In the genomic region with DNA sequence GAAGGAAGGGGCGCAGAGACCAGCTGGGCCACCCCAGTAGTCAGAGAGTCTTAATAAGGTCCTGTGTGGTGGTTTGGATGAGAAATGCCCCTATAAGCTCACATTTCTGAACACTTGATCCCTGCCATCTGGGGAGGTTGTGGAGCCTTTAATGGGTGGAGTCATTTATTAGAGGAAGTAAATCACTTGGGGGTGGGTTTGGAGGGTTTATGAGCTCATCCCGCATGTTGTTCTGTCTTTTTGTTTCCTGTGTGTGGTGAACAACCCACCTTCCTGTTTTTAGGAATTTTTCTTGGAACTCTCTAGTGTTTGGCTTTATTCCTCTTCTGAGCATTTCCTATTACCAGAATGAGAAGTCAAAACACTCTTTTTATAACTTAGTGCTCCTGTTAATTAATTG, we compare ENCODE assay signal across 16 mouse cellular contexts.
"Had no signal": no experiment of that assay in that cellular context is flagged by ENCODE, and none has a peak within 500 bp of the region (broad histone marks: within the 10 kb centered on the region; RNA-seq: fewer than 3 reads in every experiment).

No protein-coding gene starts in this region.

- H3K4me2 ChIP-seq: limb, embryonic 13.5 days; liver, embryonic 12.5 days; liver, embryonic 15.5 days; lung, embryonic 15.5 days; midbrain, embryonic 11.5 days; midbrain, embryonic 15.5 days; neural tube, embryonic 13.5 days had no signal

- ATAC-seq: intestine, postnatal 0 days; liver, embryonic 12.5 days; midbrain, embryonic 15.5 days had no signal

- H3K36me3 ChIP-seq: limb, embryonic 13.5 days; liver, embryonic 12.5 days; liver, embryonic 15.5 days; lung, embryonic 15.5 days; midbrain, embryonic 15.5 days; neural tube, embryonic 13.5 days had no signal

- H3K9ac ChIP-seq: limb, embryonic 13.5 days; liver, embryonic 12.5 days; liver, embryonic 15.5 days; lung, embryonic 15.5 days; midbrain, embryonic 15.5 days; neural tube, embryonic 13.5 days had no signal

- H3K27ac ChIP-seq: limb, embryonic 13.5 days; liver, embryonic 12.5 days; liver, embryonic 15.5 days; lung, embryonic 15.5 days; midbrain, embryonic 15.5 days; neural tube, embryonic 13.5 days had no signal

- H3K9me3 ChIP-seq: limb, embryonic 13.5 days; liver, embryonic 12.5 days; liver, embryonic 15.5 days; lung, embryonic 15.5 days; midbrain, embryonic 15.5 days; neural tube, embryonic 13.5 days had no signal

- DNase-seq: kidney, adult 9 months; left cerebral cortex, postnatal 4 days; liver; lung, adult 18-20 months; thymus, adult 2 months; thymus, postnatal 14 days; thymus, postnatal 4 days had no signal

- H3K4me3 ChIP-seq: limb, embryonic 13.5 days; liver, embryonic 12.5 days; liver, embryonic 15.5 days; lung, embryonic 15.5 days; midbrain, embryonic 15.5 days; myocyte; neural tube, embryonic 13.5 days had no signal

- H3K27me3 ChIP-seq: limb, embryonic 13.5 days; liver, embryonic 12.5 days; liver, embryonic 15.5 days; midbrain, embryonic 15.5 days; neural tube, embryonic 13.5 days had no signal

- H3K4me1 ChIP-seq: midbrain, embryonic 15.5 days had no signal
